Mouse (Mus musculus): Measurements from ENCODE around the gene Strbp. TPM values are rescaled to one million over a fixed set of nuclear protein-coding genes. Genes with fewer than 3 reads are reported as not detected.

Strbp gene
- polyA plus RNA-seq, 1 experiment from 2014 or later, result 30.8 TPM

- 12% methylated on average over 26 of the region's 44 CpGs for WGBS
These were observed 251.8 kb downstream of the Strbp start for GRCm38 (mm10) chr2:37451667-37452375.

GRCm38 (mm10) chr2:37442611-37443591 lies 260.8 kb downstream of the Strbp start, which contains the start of the genes Zbtb26, Zbtb6 and Rabgap1:
TSS of gene Zbtb26 (minus strand) at chr2:37443135.
TSS of gene Zbtb6 (minus strand) at chr2:37443171.
TSS of gene Rabgap1 (plus strand) at chr2:37443279.
- Histone ChIP-seq H3K27me3 (no peaks in the 10 kb centered on the region), H3K4me1 (peaks cover 7% of the 10 kb centered on the region; the same call in 1 of the 2 replicates)

More at GRCm38 (mm10) chr2:37451667-37452375, 251.8 kb downstream of the Strbp start:
- Histone ChIP-seq H3K4me2 (peak overlapping the region; percentile 70), H3K9me3 (no peaks in the 10 kb centered on the region), H3K27ac (peak overlapping the region; percentile 93), H3K27me3 (no peaks in the 10 kb centered on the region), H3K4me1 (peaks cover 9% of the 10 kb centered on the region), H3K36me3 (no peaks in the 10 kb centered on the region), H3K4me3 (peak overlapping the region; percentile 89), H3K9ac (peak overlapping the region; percentile 90)
- ATAC-seq (ENCODE audit: insufficient number of reproducible peaks, low FRiP score, low TSS enrichment, low read depth), result peak; percentile 96

More at GRCm38 (mm10) chr2:37442611-37443591, 260.8 kb downstream of the Strbp start, which contains the start of the genes Zbtb26, Zbtb6 and Rabgap1:
- no peaks in the 10 kb centered on the region for H3K9me3 ChIP-seq
- H3K4me2 ChIP-seq, result peak within 1 kb of the TSS; percentile 63
- under 1% methylated on average over 51 of the region's 51 CpGs for WGBS
- no peaks in the 10 kb centered on the region for H3K36me3 ChIP-seq
- peak within 1 kb of the TSS; percentile 72 for H3K4me3 ChIP-seq
- H3K9ac ChIP-seq, result peak within 1 kb of the TSS; percentile 91
- ATAC-seq (ENCODE audit: insufficient number of reproducible peaks, low FRiP score, low TSS enrichment, low read depth), result peak; percentile 97
- H3K27ac ChIP-seq, result peak within 1 kb of the TSS; percentile 93

Small RNA genes lying within 50 kb of the gene (microRNA-seq; reads per million reads assigned to microRNA genes)
- gene Mir5128, result 0.82 reads per million

Other genes starting within 250 kb of the Strbp start
- 0.84 and 1.2 TPM in 2 replicates for gene Gpr21, start 187.5 kb downstream of the Strbp start, polyA plus RNA-seq (2015; fragmentation: Nextera tagmentation; extraction: Ambion mirVana)
- 0.31 and 0.36 TPM in 2 replicates for gene Crb2, start 72.4 kb upstream of the Strbp start, polyA plus RNA-seq (2015; fragmentation: Nextera tagmentation; extraction: Ambion mirVana)